Mouse (Mus musculus): ENCODE data around the gene Tectb.

- TF ChIP-seq POLR2A (IDR thresholded peaks at IDR 0.05; ENCODE audit: borderline replicate concordance, insufficient read depth, low read length) (no peak), CTCF (IDR thresholded peaks at IDR 0.05; ENCODE audit: borderline replicate concordance, insufficient read depth, low read depth, low read length) (no peak)
These were observed 50.5 kb downstream of the Tectb start for GRCm38 (mm10) chr19:55231081-55231480.

Data from cerebellum, adult 2 months (tissue).